Mouse (Mus musculus): Measurements from ENCODE around the gene Prim1.
"Not testable (repeated sequence)": the region's sequence is repeated elsewhere in the genome, so short reads cannot be mapped to it uniquely, and the experiment has no call there.

The Prim1 gene

DNA sequence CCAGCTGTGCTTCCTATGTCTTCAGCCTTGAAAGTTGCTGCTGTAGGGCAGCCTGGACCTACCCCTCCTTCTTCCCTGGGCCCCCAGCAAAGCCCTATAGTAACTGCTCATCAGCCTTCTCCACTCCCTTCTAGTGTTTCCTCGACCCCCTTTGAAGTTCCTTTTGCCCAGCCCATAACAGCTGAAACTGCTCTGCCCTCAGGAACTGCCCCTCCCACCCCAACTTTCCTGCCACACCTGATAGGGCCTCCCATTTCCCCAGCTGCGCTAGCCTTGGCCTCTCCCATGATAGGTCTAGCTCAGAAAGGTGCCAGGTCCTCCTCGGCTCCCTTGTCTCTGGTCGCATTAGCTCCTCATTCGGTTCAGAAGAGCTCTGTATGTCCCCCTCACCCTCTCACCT, 24.2 kb downstream of the Prim1 start:
- DNase-seq: no peak

DNA sequence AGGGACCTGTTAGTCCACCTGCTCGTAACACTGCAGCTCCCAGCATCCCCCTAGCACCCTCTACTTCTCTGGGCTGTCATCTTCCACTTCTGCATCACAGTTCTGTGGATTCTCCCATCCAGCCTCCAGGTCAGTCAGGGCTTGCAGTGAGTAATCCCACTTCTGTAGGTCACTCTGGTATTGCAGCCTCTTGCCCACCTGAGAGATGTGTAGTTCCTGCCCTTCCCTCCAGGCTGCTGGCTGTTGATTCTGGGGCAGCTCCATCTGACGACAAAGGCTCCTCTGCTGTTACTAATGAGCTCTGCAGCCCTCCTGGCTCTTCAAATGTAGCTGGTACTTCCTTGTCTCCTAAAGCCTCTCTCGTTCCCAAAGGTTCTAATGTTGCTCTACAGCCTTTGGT, 24.9 kb downstream of the Prim1 start:
- DNase-seq: no peak

DNA sequence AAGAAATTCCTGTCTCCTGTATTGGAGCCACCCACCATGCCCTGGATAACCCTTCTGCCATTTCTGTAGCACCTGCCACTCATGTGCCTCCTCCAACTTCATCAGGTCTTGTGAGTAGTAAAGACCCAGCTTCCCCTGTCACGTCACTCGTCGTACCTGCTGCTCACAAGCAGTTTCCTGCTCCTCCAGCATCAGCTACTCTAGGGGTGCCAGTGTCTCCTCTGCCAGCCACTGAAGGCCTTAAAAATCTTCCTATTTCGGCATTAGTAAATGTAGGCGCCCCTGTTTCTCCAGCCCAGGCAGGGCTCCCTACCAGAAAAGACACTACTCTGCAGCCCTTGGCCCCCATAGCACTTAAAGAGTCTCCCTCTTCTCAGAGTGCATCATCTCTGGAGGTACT, 25.3 kb downstream of the Prim1 start:
- DNase-seq: no peak

DNA sequence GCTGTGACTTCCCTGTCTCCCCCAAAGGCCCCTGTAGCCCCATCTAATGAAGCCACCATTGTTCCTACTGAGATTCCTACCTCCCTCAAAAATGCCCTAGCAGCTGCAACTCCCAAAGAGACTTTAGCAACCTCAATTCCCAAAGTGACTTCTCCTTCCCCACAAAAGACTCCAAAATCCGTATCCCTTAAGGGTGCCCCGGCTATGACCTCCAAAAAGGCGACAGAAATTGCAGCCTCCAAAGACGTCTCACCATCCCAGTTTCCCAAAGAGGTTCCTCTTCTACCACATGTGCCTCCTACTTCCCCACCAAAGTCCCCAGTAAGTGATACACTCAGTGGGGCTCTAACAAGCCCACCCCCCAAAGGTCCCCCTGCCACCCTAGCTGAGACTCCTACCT, 26.7 kb downstream of the Prim1 start:
- DNase-seq: no peak

DNA sequence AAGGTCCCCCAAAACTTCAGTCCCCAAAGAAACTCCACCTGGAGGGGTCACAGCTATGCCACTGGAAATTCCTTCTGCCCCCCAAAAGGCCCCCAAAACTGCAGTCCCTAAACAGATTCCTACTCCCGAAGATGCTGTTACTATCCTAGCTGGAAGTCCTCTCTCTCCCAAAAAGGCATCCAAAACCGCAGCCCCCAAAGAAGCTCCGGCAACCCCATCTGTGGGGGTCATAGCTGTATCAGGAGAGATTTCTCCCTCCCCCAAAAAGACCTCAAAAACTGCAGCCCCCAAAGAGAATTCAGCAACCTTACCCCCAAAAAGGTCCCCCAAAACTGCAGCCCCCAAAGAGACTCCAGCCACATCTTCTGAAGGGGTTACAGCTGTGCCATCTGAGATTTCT, 27.5 kb downstream of the Prim1 start:
- DNase-seq: no peak

DNA sequence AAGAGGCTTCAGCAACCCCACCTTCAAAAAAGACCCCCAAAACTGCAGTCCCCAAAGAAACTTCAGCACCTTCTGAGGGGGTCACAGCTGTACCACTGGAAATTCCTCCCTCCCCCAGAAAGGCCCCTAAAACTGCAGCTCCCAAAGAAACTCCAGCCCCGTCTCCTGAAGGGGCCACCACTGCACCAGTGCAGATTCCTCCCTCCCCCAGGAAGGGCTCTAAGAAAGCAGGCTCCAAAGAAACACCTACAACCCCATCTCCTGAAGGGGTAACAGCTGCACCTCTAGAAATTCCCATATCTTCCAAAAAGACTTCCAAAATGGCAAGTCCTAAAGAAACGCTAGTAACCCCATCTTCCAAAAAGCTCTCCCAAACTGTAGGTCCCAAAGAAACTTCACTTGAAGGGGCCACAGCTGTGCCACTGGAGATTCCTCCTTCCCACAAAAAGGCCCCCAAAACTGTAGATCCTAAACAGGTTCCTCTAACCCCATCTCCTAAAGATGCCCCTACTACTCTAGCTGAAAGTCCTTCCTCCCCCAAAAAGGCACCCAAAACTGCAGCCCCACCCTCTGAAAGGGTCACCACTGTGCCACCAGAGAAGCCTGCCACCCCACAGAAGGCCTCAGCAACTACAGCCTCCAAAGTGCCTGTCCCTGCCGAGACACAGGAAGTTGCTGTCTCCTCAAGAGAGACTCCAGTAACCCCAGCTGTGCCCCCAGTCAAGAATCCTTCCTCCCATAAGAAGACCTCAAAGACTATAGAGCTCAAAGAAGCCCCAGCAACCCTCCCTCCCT, 28.3 kb downstream of the Prim1 start:
- no peak for DNase-seq

DNA sequence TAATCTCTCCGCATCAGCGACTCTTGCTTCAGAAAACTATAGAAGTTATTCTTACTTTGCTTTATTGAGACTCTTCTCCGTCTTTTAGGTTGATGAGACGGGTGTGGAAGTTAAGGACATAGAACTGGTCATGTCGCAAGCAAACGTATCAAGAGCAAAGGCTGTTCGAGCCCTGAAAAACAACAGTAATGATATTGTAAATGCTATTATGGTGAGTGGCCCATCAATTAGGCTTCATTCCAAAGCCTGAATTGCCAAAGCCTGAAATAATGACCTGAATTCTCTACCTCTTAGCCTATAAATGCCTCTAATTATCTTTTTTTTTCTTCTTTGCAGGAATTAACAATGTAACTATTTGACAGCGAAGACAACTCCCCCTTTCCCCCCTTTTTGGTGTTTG, 33.2 kb downstream of the Prim1 start:
- DNase-seq: no peak

DNA sequence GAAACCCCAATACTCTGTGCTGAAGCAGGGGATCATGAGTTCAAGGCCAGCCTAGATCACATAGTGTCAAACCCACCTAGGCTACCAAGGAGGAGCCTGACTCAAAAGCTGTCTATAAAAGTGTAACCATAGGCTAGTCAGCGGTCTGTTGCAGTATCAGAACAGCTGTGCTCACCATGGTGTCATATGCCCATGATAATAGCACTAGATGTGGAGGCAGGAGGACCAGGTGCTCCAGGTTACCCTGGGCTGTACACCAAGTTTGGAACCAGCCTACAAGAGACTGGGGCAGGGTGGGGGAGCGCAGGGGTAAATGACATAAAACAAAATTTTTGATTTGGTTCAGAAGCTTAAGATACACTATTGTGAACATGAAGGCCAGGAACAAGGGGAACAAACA, 34.8 kb downstream of the Prim1 start:
- no peak for DNase-seq

DNA sequence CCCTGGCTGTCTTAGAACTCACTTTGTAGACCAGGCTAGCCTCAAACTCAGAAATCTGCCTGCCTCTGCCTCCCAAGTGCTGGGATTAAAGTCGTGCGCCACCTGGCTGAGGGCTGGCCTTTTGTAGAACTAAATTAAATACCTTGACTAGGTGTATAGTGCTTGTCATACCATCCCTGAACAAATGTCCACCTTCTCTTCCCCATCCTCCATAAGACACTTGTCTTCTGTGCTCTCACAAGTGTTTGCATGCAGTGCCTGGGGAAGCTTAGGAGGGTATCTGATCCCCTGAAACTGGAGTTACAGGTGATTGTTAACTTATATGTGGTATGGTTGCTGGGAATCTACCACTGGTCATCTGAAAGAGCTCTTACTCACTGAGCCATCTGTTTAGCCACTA, 35.4 kb downstream of the Prim1 start:
- DNase-seq: no peak

DNA sequence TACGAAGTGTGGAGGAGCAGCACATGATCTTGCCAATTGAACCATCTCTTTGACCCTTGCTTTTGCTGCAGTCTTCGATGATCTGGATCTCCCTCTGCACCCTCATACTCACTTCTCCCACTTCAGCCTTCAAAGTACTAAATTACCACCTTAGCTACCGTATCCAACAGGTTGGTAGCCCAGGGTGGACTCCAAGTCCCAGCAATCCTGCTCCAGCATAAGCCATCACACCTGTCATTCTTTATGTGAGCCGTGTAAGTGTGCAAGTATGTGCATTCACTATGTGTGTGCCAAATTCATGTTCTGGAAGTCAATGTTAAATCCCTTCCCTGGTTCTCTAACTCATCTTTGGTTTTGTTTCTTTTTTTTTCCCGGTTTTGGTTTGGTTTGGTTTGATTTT, 36.6 kb downstream of the Prim1 start:
- DNase-seq: no peak

DNA sequence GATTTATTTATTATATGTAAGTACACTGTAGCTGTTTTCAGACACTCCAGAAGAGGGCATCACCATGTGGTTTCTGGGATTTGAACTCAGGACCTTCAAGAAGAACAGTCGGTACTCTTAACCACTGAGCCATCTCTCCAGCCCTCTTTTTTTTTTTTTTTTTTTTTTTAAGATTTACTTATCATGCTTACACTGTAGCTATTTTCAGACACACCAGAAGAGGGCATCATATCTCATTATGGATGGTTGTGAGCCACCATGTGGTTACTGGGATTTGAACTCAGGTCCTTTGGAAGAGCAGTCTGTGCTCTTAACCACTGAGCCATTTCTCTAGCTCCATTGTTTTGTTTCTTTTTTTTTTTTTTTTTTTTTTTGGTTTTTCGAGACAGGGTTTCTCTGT, 37.2 kb downstream of the Prim1 start:
- not testable (repeated sequence) for DNase-seq

DNA sequence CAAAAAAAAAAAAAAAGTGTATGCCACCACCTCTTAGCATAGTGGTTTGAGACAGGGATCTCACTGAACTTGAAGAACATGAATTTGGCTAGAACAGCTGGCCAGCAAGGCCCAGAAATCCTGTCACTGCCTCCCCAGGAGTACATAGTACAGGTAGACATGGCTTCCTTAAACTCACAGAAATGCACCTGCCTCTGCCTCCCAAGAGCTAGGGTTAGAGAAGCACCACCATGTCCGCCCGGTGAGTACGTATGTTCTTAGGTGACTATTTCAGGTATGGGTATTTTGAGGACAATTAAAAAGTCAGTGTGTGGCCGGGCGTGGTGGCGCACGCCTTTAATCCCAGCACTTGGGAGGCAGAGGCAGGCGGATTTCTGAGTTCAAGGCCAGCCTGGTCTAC, 38.0 kb downstream of the Prim1 start:
- no peak for DNase-seq

DNA sequence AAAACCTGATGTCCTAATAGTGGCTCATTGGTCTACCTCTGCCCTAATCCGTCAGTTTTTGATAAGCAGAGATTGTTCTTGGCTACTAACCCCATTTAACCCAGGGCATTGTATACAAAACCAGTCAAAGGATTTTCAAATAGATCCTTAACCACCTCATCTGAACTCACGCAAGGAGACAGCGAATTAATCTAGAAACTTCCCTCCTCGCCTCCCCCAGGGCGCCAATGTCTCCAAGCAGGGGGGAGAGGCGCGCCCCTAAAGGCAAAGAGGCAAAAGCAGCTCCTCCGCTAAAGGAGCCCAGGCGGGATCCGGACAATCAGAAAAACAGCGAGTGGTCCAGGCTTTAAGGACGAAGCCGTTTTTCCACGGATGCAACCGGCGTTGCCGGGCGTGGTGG, 43.2 kb downstream of the Prim1 start:
- peak; percentile 35 for DNase-seq

DNA sequence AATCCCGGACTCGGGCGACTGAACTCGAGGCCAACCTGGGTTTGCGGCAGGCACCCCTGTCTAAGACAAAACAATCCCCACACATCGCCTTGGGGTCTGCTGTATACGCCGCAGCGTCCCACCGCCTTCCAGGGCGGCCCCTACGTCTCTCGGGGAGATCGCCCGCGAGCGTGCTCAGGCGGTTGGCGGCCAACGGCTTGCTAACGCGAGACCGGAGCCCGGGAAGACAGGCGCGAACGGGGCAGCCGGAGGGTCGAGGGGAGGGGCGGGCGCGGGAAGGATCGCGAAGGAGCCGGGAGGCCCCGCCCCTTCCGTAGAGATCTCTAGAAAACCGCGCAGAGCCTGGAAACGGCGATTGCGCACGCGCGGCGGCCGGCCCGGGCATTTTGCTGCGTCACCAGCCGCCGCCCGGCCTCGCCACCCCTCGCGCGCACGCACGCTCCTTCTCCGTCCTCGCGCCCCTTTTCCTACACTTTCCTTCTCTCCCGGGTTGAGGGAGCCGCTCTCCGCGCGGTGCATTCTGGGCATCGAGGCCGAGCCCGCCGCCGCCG, 43.7 kb downstream of the Prim1 start, which contains the start of gene Ptges3:
Gene Ptges3, plus strand, starts transcription at position 354 of the 551 bp plus-strand sequence.
- DNase-seq: peak; percentile 97

DNA sequence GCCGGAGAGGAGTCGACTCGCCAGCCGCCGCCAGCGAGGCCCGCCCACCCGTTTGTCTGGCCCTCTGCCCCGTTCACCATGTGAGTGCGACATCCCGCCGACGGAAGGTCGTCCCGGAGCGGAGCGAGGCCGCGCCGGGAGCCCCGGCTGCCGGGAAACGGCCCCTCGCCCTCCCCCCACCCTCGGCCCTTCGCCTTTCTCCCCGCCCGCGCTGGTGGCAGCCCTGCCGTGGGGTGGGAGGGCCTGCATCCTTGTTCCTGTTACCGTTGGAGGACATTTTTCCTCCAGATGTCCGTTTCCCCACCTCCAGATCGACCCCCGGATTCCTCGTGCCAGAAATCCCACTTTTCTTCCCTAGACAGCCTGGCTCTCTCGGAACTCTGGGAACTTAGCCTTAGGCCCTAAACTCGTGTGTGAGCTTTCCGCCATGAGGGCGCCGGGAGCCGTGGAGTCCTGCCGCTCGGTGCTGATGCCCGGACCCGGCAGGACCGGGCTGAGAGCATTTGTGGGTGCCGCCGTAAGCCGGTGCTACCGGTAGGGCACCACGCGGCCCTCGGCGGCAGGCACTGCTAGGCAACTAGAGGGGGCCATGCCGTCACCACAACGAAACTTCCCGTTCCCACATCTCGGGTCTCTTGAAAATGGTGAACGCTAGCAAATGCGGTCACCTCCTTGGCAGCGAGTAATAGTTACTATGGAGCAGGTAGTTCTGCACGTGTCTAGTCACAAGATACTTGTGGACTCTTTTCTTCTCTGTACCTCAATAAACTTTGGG, 44.4 kb downstream of the Prim1 start:
- DNase-seq: peak; percentile 52

DNA sequence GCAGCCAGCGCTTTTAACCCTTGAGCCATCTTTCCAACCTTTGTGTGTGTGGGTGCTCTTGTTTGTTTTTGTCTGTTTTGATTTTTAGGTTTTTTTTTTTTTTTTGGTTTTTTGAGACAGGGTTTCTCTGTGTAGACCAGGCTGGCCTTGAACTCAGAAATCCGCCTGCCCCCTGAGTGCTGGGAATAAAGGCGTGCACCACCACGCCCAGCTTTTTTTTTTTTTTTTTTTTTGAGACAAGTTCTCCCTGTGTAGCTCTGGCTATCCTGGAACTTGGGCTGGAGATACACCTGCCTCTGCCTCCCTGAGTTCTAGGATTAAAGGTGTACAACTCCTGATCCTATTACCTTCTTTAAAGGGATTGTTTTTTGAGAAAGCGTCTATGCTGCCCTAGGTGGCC, 46.1 kb downstream of the Prim1 start:
- no peak for DNase-seq

DNA sequence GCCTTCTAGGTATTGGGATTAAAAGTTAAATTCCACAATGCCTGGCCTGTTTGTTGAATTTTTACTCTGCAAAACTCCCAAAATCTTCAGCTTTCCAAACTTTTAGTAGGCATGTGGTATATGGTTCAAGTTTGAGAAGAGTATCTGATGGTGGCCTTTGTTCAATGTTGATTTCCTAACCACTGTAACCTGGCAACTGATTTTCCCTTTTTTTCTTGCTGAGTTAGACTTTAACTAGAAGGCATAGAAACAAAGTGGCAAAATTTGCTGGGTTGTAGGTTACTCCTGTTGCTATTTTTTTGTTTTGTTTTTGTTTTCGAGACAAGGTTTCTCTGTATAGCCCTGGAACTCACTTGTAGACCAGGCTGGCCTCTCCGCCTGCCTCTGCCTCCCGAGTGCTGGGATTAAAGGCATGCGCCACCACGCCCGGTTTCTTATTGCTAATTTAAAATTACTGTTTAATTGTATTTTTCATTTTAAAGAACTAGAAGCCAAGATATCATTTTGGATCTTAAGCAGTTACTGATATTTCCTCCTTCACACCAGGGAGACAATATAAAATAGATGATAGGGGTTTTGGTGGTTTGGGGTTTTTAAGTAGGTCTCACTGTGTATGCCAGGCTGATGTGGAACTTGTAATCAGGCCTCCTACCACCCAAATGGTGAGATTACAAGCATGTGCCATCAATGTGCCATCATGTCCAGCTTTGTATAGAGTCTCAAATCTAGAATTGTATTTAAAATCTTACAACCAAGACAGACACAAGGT, 47.4 kb downstream of the Prim1 start:
- no peak for DNase-seq

DNA sequence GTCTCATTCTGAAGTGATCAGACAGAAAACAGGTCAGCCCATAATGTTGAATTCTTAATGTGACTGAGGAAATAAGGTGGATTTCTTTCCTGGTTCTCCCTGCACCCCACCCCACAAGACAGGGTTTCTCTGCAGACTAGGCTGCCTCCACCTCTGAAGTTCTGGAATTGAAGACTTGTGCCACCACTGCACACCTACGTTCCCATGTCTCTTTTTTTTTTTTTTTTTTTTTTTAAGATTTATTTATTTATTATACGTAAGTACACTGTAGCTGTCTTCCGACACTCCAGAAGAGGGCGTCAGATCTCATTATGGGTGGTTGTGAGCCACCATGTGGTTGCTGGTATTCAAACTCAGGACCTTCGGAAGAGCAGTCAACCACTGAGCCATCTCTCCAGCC, 51.1 kb downstream of the Prim1 start:
- no peak for DNase-seq

DNA sequence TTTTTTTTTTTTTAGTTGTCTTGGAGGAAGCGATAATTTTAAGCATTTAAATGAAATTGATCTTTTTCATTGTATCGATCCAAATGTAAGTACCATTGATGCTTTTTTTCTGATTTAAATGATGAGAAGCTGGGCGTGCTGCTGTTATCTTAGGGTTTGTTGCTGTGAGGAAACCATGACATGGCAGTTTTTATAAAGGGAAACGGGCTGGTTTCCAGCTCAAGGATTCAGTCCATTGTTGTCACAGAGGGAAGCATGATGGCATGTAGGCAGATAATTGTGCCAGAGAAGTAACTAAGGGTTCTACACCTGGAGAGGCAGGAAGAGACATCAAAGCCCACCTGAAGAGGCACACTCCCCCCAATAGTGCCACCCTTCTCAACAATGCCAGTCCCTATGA, 54.2 kb downstream of the Prim1 start:
- DNase-seq: no peak

DNA sequence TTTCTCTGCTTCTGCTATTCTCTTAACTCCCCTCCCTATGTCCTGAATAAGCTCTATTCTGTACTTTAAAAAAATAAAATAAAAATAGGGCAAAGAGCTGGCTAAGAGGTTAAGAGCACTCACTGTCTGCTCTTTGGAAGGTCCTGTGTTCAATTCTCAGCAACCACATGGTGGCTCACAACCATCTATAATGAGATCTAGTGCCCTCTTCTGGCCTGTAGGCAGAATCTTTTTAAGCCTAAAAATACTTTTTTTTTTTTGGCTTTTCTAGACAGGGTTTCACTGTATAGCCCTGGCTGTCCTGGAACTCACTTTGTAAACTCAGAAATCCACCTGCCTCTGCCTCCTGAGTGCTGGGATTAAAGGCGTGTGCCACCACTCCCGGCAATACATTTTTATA, 55.5 kb downstream of the Prim1 start:
- not testable (repeated sequence) for DNase-seq

DNA sequence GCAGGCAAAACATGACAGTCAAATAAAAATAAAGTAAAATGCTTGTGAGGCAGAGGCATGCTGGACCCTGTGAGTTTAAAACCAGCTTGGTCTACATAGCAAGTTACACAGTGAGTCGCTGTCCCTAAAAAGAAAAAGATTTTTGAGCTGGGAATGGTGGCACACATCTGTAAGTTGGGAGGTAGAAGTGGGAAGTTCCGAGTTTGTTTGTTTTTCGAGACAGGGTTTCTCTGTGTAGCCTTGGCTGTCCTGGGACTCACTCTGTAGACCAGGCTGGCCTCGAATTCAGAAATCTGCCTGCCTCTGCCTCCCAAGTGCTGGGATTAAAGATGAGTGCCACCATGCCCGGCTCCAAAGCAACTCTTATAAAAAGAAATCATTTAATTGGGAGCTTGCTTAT, 63.3 kb downstream of the Prim1 start:
- DNase-seq: not testable (repeated sequence)

Measured in layer of hippocampus, adult 9-11 months (tissue).